Mouse (Mus musculus) layer of hippocampus, postnatal 14 days (tissue): ENCODE data around the gene Ifna5. TPM values are rescaled to one million over a fixed set of nuclear protein-coding genes. Genes with fewer than 3 reads are reported as not detected.
"Not testable (repeated sequence)": the region's sequence is repeated elsewhere in the genome, so short reads cannot be mapped to it uniquely, and the experiment has no call there.

ENCODE experiments used
- DNase-seq, 2 experiments: peaks; one replicate each; pipeline ENCODE4 v3.0.0; 2021 to 2022; ENCODE audit warnings: low spot score in 2 of 2, mixed read lengths in 1 of 2
- long read RNA-seq, 2 experiments: library from polyadenylated mRNA; stranded (forward); transcript quantifications; one replicate each; pipeline ENCODE4 v2.0.0; 2021
- total RNA-seq, 2 experiments: library from RNA; stranded (reverse); gene quantifications; 2 replicates each; pipeline ENCODE4 v1.2.3; 2021

Ifna5 gene
- not detected for total RNA-seq
- long read RNA-seq, experiment 1 = 0 reads
- long read RNA-seq, experiment 2 = 0 reads

DNA sequence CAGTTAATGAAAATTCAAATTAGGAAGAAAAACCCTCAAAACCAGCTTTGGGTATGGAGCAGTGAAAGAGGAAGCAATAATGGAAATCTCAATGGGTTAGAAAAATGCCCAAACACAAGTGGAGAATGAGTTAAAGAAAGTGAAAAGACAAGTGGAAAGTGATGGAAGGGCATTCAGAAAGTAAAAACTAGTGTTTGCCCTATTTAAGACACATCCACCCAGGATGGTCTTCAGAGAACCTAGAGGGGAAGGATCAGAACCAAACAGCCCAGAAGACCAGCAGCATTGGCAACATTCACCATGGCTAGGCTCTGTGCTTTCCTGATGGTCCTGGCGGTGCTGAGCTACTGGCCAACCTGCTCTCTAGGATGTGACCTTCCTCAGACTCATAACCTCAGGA lies at the start of gene Ifna5:
Gene Ifna5 (plus strand): TSS at position 301 of the 400 bp plus-strand sequence.
- DNase-seq = not testable (repeated sequence)

- DNase-seq = peak; percentile 54 to 81
These were observed 46.9 kb upstream of the Ifna5 start, which contains the start of gene Gm13277 for GRCm38 (mm10) chr4:88788402-88788801. Gene Gm13277 (plus strand): TSS chr4:88788632.

DNA sequence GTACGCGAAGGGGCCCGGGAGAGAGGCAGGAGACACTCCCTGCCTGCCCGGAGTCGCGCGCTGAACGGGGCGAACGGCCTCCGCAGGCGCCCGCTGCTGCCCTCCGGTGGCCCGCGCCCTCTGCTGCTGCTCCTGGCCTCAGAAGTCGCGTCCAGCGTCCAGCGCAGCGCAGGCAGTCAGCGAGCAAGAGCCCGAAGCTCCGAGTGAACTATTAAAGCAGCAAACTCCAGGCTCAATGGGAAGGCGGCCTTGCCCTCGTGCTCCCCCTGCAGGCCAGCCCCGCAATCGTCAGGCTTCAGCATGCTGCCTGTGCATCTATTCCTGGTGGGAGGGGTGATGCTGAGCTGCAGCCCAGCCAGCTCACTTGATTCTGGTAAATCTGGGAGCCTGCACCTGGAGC lies 44.1 kb upstream of the Ifna5 start, which contains the start of gene Gm13278:
Gene Gm13278 (plus strand): TSS at position 301 of the 400 bp plus-strand sequence.
- not testable (repeated sequence) for DNase-seq

GRCm38 (mm10) chr4:88793936-88794675 lies 41.2 kb upstream of the Ifna5 start, which contains the start of gene Gm13275:
Gene Gm13275 (plus strand): TSS chr4:88794487.
- peak; percentile 61 to 70 for DNase-seq

- DNase-seq = not testable (repeated sequence)
These were observed 38.2 kb upstream of the Ifna5 start, which contains the start of gene Gm13279 for GRCm38 (mm10) chr4:88797097-88797496. Gene Gm13279 (plus strand): TSS chr4:88797397.

GRCm38 (mm10) chr4:88799365-88799764 lies 36.0 kb upstream of the Ifna5 start, which contains the start of gene Gm13285:
Gene Gm13285 (plus strand): TSS chr4:88799665.
- DNase-seq = not testable (repeated sequence)

DNA sequence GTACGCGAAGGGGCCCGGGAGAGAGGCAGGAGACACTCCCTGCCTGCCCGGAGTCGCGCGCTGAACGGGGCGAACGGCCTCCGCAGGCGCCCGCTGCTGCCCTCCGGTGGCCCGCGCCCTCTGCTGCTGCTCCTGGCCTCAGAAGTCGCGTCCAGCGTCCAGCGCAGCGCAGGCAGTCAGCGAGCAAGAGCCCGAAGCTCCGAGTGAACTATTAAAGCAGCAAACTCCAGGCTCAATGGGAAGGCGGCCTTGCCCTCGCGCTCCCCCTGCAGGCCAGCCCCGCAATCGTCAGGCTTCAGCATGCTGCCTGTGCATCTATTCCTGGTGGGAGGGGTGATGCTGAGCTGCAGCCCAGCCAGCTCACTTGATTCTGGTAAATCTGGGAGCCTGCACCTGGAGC lies 32.4 kb upstream of the Ifna5 start, which contains the start of gene Gm13287:
Gene Gm13287 (plus strand): TSS at position 301 of the 400 bp plus-strand sequence.
- DNase-seq = not testable (repeated sequence)

DNA sequence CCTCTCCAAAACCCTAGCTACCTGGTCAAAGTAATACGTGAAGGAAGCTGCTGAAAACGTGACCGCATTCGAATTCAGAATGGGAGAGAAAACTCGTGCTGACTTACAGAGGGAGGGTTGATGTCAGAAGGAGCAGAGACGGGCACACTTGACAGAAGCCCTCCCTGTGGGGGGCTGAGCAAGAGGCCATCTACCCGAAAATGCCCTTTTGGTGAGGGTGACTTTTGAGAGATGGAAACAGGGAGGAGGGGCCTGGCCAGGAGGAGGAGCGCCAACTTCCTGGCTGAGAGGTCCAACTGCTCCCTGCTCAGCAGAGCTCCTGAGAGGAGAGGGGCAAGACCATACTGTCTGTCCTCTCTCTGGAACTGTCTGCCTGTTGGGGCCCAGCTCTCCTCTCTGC lies 30.1 kb upstream of the Ifna5 start, which contains the start of gene Gm13288:
Gene Gm13288 (plus strand): TSS at position 301 of the 400 bp plus-strand sequence.
- DNase-seq = not testable (repeated sequence)

GRCm38 (mm10) chr4:88805761-88806160 lies 29.6 kb upstream of the Ifna5 start:
- DNase-seq = peak in 1 of 2 experiments; percentile 10

- no peak for DNase-seq
These were observed 19.4 kb upstream of the Ifna5 start, which contains the start of gene Ifna7 for GRCm38 (mm10) chr4:88815928-88816327. Gene Ifna7 (plus strand): TSS chr4:88816228.

GRCm38 (mm10) chr4:88819659-88820058 lies 15.7 kb upstream of the Ifna5 start, which contains the start of gene Ifna11:
Gene Ifna11 (plus strand): TSS chr4:88819959.
- DNase-seq = no peak

DNA sequence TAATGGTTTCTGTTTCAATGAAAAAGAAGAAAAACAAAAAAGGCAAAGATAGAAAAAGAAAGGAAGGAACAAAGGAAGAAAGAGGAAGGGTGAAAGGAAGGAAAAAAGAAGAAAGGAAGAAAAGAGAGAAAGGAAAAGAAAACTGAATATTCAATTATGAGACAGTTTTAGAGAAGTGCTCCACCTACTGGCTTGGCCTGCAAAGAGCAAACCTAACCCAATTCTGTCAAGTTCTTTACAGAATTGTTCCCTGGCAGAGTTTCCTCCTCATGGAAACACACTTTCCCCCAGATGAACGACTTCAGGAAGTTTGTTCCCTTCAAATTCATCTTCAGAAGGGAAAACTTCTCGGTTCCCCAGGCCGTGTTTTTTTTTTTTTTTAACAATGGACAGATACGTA lies 12.3 kb upstream of the Ifna5 start:
- no peak for DNase-seq

GRCm38 (mm10) chr4:88827116-88827515 lies 8.2 kb upstream of the Ifna5 start, which contains the start of gene Ifna6:
Gene Ifna6 (plus strand): TSS chr4:88827416.
- not testable (repeated sequence) for DNase-seq

- DNase-seq = peak; percentile 13 to 31
These were observed 4.8 kb upstream of the Ifna5 start for GRCm38 (mm10) chr4:88830523-88830922.

DNA sequence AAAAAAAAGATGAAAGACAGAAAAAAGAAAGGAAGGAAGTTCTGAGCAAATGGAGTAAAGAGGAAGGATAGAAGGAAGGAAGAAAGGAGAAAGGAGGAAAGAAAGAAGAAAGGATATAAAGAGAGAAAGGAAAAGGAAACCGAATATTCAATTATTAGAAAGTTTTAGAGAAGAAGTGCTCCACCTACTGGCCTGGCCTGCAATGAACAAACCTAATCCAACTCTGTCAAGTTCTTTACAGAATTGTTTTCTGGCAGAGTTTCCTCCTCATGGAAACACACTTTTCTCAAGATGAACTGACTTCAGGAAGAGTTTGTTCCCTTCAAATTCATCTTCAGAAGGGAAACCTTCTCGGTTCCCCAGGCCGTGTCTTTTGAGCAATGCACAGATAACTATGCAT lies 3.5 kb downstream of the Ifna5 start:
- DNase-seq = no peak

DNA sequence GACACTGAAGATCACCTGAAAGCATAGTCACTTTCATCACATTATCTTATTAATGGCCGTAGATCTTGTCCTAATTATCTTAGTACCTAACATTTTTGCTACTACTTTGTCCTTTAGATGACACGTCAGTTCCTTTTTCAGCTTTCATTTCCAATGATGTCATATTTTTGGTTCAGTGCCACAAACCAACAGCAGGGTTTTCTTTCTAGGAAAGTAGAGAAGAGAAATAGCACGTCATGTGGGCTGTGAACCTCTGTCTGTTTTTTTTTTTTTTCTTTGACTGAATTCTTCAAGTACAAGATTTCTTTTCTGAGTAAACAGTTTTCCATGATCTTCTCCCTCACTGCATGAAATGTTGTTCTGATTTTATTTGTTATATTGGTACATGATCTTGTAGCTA lies 4.7 kb downstream of the Ifna5 start:
- DNase-seq = no peak

DNA sequence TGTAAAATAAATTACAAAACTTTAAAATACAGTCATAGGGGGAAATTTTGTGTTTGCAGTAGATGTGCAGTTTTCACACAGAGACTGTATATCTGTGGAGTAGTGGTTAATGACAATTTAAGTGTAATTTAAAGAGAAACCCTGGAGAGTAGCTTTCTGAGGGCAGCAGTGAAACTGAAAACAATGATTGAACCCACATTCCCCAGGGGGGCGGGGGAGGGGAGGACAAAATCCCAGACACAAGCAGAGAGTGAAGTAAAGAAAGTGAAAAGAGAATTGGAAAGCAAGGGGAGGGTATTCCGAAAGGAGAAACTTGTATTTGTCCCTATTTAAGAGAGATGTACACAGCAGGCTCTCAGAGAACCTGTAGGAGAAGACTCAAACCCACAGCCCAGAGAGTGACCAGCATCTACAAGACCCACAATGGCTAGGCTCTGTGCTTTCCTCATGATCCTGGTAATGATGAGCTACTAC lies 6.2 kb downstream of the Ifna5 start, which contains the start of gene Ifna4:
Gene Ifna4 (plus strand): TSS at position 424 of the 474 bp plus-strand sequence.
- DNase-seq = no peak

- DNase-seq = no peak
These were observed 10.0 kb downstream of the Ifna5 start for GRCm38 (mm10) chr4:88845334-88845733.

DNA sequence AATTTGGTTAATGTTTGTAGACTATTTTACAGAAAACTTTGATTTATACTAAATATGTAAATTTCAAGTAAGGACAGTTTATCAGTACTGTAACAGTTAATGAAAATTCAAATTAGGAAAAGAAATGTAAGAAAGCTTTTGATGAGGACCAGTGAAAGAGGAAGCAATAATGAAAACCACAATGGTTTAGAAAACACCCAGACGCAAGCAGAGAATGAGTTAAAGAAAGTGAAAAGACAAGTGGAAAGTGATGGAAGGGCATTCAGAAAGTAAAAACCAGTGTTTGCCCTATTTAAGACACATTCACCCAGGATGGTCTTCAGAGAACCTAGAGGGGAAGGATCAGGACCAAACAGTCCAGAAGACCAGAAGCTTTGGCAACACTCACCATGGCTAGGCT lies 14.4 kb downstream of the Ifna5 start, which contains the start of gene Ifna1:
Gene Ifna1 (plus strand): TSS at position 390 of the 400 bp plus-strand sequence.
- no peak for DNase-seq

- no peak for DNase-seq
These were observed 15.9 kb downstream of the Ifna5 start for GRCm38 (mm10) chr4:88851026-88851763.

DNA sequence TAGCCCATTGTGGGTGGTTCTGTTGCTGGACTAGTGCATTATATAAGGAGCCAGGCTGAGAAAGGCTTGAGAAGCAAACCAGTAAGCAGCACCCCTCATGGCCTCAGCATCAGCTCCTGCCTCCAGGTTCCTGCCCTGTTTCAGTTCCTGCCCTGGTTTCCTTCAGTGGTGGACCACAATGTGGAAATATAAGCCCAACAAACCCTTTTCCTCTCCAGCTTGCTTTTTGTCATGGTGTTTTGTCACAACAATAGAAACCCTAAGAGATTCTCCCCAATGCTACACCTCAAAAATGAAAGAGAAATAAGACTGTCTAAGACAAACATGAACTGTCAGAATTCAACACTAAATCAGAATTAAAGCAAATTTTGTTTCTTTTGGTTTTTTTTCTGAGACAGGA lies 23.9 kb downstream of the Ifna5 start:
- DNase-seq = no peak
